Mouse (Mus musculus): ENCODE results near the gene Cop1. TPM values are rescaled to one million over a fixed set of nuclear protein-coding genes. Genes with fewer than 3 reads are reported as not detected.
"Not testable (repeated sequence)": the region's sequence is repeated elsewhere in the genome, so short reads cannot be mapped to it uniquely, and the experiment has no call there.

The Cop1 gene
- polyA plus RNA-seq, 1 experiment from 2014 or later = 32.8 TPM

- 83% methylated on average over 4 of the region's 4 CpGs for WGBS (ENCODE audit: insufficient replicate concordance)
- Histone ChIP-seq H3K4me3 (ENCODE audit: low read depth, low read length) (no peak overlapping the region), H3K36me3 (replicated peaks; ENCODE audit: insufficient read depth, low read length) (no peaks in the 10 kb centered on the region), H3K9me3 (ENCODE audit: low read length) (no peaks in the 10 kb centered on the region), H3K4me1 (ENCODE audit: insufficient read depth) (no peaks in the 10 kb centered on the region), H3K4me2 (ENCODE audit: low read depth, low read length) (no peak overlapping the region), H3K27me3 (ENCODE audit: insufficient read depth, low read length) (no peaks in the 10 kb centered on the region), H3K27ac (ENCODE audit: low read depth) (no peak overlapping the region), H3K9ac (replicated peaks) (no peak overlapping the region)
- no peak for TF ChIP-seq CTCF (IDR thresholded peaks at IDR 0.05; ENCODE audit: low read depth)
- TF ChIP-seq EP300 (IDR thresholded peaks at IDR 0.05; ENCODE audit: low read depth) = no peak
- no peak for ATAC-seq
- no peak for DNase-seq
These were observed 14.7 kb upstream of the Cop1 start for GRCm38 (mm10) chr1:159217437-159217836.

GRCm38 (mm10) chr1:159222046-159222445, 10.1 kb upstream of the Cop1 start:
- 75% methylated on average over 2 of the region's 2 CpGs for WGBS (ENCODE audit: insufficient replicate concordance)
- no peaks in the 10 kb centered on the region for H3K36me3 ChIP-seq (replicated peaks; ENCODE audit: insufficient read depth, low read length)

GRCm38 (mm10) chr1:159225064-159225824, 6.9 kb upstream of the Cop1 start:
- peak; percentile 71 for ATAC-seq
- TF ChIP-seq EP300 (IDR thresholded peaks at IDR 0.05; ENCODE audit: low read depth) (peak; percentile 19; the same call in 1 of the 2 replicates), CTCF (IDR thresholded peaks at IDR 0.05; ENCODE audit: low read depth) (no peak)
- Histone ChIP-seq H3K36me3 (replicated peaks; ENCODE audit: insufficient read depth, low read length) (no peaks in the 10 kb centered on the region), H3K4me1 (ENCODE audit: insufficient read depth) (peaks cover 10% of the 10 kb centered on the region; the same call in 1 of the 2 replicates), H3K27me3 (ENCODE audit: insufficient read depth, low read length) (no peaks in the 10 kb centered on the region), H3K9me3 (ENCODE audit: low read length) (no peaks in the 10 kb centered on the region), H3K9ac (replicated peaks) (no peak overlapping the region), H3K4me2 (ENCODE audit: low read depth, low read length) (no peak overlapping the region), H3K4me3 (ENCODE audit: low read depth, low read length) (no peak overlapping the region), H3K27ac (ENCODE audit: low read depth) (peak overlapping the region; percentile 18)
- peak; percentile 20 for DNase-seq
- WGBS (ENCODE audit: insufficient replicate concordance) = 32% methylated on average over 8 of the region's 8 CpGs

More at GRCm38 (mm10) chr1:159222046-159222445, 10.1 kb upstream of the Cop1 start:
- H3K27me3 ChIP-seq (ENCODE audit: insufficient read depth, low read length) = no peaks in the 10 kb centered on the region
- no peak overlapping the region for H3K27ac ChIP-seq (ENCODE audit: low read depth)
- no peak for ATAC-seq
- H3K4me1 ChIP-seq (ENCODE audit: insufficient read depth) = peaks cover 10% of the 10 kb centered on the region; the same call in 1 of the 2 replicates
- no peak overlapping the region for H3K9ac ChIP-seq (replicated peaks)
- TF ChIP-seq EP300 (IDR thresholded peaks at IDR 0.05; ENCODE audit: low read depth) = no peak
- no peak for TF ChIP-seq CTCF (IDR thresholded peaks at IDR 0.05; ENCODE audit: low read depth)
- no peak for DNase-seq
- H3K4me3 ChIP-seq (ENCODE audit: low read depth, low read length) = no peak overlapping the region
- H3K9me3 ChIP-seq (ENCODE audit: low read length) = no peaks in the 10 kb centered on the region
- no peak overlapping the region for H3K4me2 ChIP-seq (ENCODE audit: low read depth, low read length)

- H3K36me3 ChIP-seq (replicated peaks; ENCODE audit: insufficient read depth, low read length); H3K9me3 ChIP-seq (ENCODE audit: low read length); H3K27me3 ChIP-seq (ENCODE audit: insufficient read depth, low read length): not testable (repeated sequence)
- H3K4me2 ChIP-seq (ENCODE audit: low read depth, low read length) = peak overlapping the region; percentile 80
- 0% methylated on average over 16 of the region's 47 CpGs for WGBS (ENCODE audit: insufficient replicate concordance)
- TF ChIP-seq CTCF (IDR thresholded peaks at IDR 0.05; ENCODE audit: low read depth) = 0 out of 2 replicates have a peak, but pooled peaks have one; percentile 16
- H3K4me3 ChIP-seq (ENCODE audit: low read depth, low read length) = peak overlapping the region; percentile 74
- DNase-seq = peak; percentile 48
- H3K9ac ChIP-seq (replicated peaks) = peak overlapping the region; percentile 80
- peak; percentile 72 for ATAC-seq
- H3K4me1 ChIP-seq (ENCODE audit: insufficient read depth) = peaks cover 27% of the 10 kb centered on the region
- peak overlapping the region; percentile 96 for H3K27ac ChIP-seq (ENCODE audit: low read depth)
These were observed 597 bp downstream of the Cop1 start for GRCm38 (mm10) chr1:159232572-159233261.

GRCm38 (mm10) chr1:159233426-159233825, 1.3 kb downstream of the Cop1 start:
- no peaks in the 10 kb centered on the region for H3K9me3 ChIP-seq (ENCODE audit: low read length)
- DNase-seq (no peak), ATAC-seq (no peak)
- H3K4me3 ChIP-seq (ENCODE audit: low read depth, low read length) = peak overlapping the region; percentile 74
- peak overlapping the region; percentile 80 for H3K4me2 ChIP-seq (ENCODE audit: low read depth, low read length)
- 9% methylated on average over 5 of the region's 5 CpGs for WGBS (ENCODE audit: insufficient replicate concordance)
- peaks cover 28% of the 10 kb centered on the region for H3K4me1 ChIP-seq (ENCODE audit: insufficient read depth)
- TF ChIP-seq EP300 (IDR thresholded peaks at IDR 0.05; ENCODE audit: low read depth) = no peak
- TF ChIP-seq CTCF (IDR thresholded peaks at IDR 0.05; ENCODE audit: low read depth) = no peak
- H3K27me3 ChIP-seq (ENCODE audit: insufficient read depth, low read length) = no peaks in the 10 kb centered on the region
- peak overlapping the region; percentile 96 for H3K27ac ChIP-seq (ENCODE audit: low read depth)
- no peaks in the 10 kb centered on the region for H3K36me3 ChIP-seq (replicated peaks; ENCODE audit: insufficient read depth, low read length)
- H3K9ac ChIP-seq (replicated peaks) = peak overlapping the region; percentile 80

- H3K27me3 ChIP-seq (ENCODE audit: insufficient read depth, low read length) = no peaks in the 10 kb centered on the region
- no peaks in the 10 kb centered on the region for H3K9me3 ChIP-seq (ENCODE audit: low read length)
- H3K4me2 ChIP-seq (ENCODE audit: low read depth, low read length) = peak overlapping the region; percentile 80
- no peak for TF ChIP-seq CTCF (IDR thresholded peaks at IDR 0.05; ENCODE audit: low read depth)
- TF ChIP-seq EP300 (IDR thresholded peaks at IDR 0.05; ENCODE audit: low read depth) = no peak
- no peak overlapping the region for H3K9ac ChIP-seq (replicated peaks)
- H3K36me3 ChIP-seq (replicated peaks; ENCODE audit: insufficient read depth, low read length) = peaks cover 2% of the 10 kb centered on the region; the same call in 1 of the 2 replicates
- WGBS (ENCODE audit: insufficient replicate concordance) = 52% methylated on average over 2 of the region's 2 CpGs
- ATAC-seq (no peak), DNase-seq (peak; percentile 45)
- H3K27ac ChIP-seq (ENCODE audit: low read depth) = peak overlapping the region; percentile 62
- H3K4me3 ChIP-seq (ENCODE audit: low read depth, low read length) = peak overlapping the region; percentile 74
- peaks cover 33% of the 10 kb centered on the region for H3K4me1 ChIP-seq (ENCODE audit: insufficient read depth)
These were observed 2.4 kb downstream of the Cop1 start for GRCm38 (mm10) chr1:159234496-159234895.

Data from liver, postnatal 0 days (tissue).